Mouse (Mus musculus): ENCODE results near the gene Pros1. TPM values are rescaled to one million over a fixed set of nuclear protein-coding genes. Genes with fewer than 3 reads are reported as not detected.

The Pros1 gene
- total RNA-seq, 1 experiment from 2014 or later = 35.3 TPM

DNA sequence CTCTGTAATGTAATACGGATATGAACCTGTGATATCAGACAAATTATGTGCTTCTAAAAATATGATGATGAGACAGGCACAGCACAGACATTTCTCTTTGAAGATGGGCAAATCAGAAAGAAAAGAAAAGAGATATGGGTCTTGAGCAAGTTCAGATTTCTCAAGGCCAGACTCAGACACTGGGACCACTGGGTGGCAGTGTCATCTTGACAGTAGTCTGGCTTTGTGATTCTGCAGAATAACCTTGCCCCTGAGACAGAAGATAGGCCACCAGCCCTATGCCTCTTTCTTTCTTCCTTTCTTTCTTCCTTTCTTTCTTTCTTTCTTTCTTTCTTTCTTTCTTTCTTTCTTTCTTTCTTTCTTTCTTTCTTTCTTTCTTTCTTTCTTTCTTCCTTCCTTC is 120.8 kb downstream of the Pros1 start:
- no peak for ATAC-seq (replicated peaks; ENCODE audit: insufficient number of reproducible peaks, low FRiP score, low TSS enrichment, poor library complexity, severe bottlenecking)

Other genes with a start within 250 kb of the Pros1 start
- gene Nsun3, start 67.5 kb upstream of the Pros1 start, total RNA-seq (2017) = 21.2 to 26.5 TPM (median 23.5 TPM) in 3 replicates
- 0.43 TPM in 1 of 3 replicates, not detected in the others for gene Stx19, start 39.6 kb upstream of the Pros1 start, total RNA-seq (2017)
- 20.4 to 30.8 TPM (median 27.2 TPM) in 3 replicates for gene Arl13b, start 7.3 kb upstream of the Pros1 start, total RNA-seq (2017)

All from monocyte, adult 5-6 weeks (primary cell).